Mouse (Mus musculus) cerebellum, adult 11-12 months (tissue): ENCODE measurements around the gene Asic2.

Experiments
- DNase-seq: peaks from one replicate; pipeline ENCODE4 v3.0.0; 2022

Asic2 gene

GRCm38 (mm10) chr11:81152460-81153160, 815.6 kb downstream of the Asic2 start:
- DNase-seq: peak; percentile 47

DNA sequence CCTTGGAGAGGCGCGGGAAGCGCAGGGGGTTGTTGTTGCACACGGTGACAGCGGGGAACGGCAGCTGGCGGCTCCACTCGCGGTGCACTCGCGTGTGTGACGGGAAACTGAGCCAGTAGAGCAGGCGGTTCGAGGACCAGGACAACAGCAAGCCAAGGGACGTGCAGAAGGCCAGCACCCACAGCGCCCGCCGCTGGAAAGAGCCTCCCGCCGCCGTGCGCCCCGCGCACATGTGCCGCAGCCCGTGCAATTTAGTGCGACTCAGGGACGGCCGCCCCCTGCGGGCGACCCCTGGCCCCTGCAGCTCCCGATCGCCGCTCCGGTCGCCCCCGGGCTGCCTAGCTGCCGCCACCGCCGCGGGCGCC, 816.3 kb downstream of the Asic2 start:
- peak; percentile 33 for DNase-seq

- DNase-seq: peak; percentile 31
These were observed 816.8 kb downstream of the Asic2 start for GRCm38 (mm10) chr11:81151286-81152020.

DNA sequence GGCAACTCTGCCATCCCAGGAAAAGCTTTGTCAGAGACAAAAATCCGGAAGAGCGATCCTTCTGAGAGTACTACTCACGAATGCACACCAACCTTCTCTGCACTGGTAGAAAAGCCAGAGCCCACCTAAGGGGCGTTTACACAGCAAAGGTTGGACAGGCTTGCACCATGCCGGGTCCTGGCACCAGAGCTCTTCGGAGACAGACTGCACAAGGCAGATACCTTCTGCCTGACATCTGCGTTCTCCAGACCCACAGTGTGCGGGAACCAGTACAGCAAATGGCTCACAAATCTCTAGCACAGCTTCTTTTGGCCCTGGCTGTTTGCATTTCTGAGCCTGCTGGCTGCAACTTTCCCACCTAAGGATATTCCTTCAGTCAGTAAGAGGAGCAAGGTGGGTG, 817.6 kb downstream of the Asic2 start:
- peak; percentile 75 for DNase-seq

DNA sequence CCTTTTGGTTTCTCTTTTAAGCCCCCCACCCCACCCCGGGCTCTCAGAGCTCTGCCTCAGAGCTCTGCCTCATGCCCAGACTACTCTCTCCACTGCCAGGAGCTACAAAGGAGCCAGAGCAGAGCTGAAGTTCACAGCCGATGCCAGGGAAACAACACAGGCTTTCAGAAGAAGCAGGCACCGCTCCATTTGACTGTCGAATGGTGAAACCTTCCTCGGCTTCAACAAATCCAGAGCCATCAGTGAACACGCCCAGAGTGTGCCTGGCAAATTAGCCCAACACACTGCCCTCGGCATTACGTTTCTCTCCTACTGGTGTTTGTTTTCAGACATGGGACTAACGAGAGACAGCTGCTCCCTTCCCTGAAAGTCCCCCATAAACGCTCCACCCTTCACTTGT, 819.8 kb downstream of the Asic2 start:
- DNase-seq: peak; percentile 38

DNA sequence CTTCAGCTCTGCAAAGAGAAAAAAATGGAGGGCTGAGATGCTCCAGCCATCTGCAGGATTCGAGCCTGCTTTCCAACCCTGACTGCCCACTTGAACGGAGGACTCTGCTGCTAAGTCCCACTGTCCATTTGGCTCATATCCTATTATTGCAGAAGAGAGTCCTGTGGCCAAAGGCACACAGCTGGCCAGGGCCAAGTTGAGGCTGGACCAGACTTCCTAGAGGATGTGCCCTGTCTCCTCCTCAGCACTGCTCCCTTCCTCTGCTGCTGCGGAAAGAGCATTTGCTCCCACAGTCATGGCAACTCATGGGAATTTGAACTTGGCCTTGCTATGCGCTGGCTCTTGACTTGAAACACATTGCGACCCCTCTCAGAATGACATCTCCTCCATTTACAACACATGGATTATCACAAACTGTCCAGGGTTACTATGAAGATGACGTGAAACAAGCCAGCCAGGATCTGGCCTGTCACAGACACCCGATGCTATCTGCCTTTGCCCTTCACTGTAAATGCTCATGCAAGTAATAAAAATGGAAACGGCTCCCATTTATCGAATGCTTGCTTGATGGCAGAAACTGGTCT, 821.6 kb downstream of the Asic2 start:
- no peak for DNase-seq

DNA sequence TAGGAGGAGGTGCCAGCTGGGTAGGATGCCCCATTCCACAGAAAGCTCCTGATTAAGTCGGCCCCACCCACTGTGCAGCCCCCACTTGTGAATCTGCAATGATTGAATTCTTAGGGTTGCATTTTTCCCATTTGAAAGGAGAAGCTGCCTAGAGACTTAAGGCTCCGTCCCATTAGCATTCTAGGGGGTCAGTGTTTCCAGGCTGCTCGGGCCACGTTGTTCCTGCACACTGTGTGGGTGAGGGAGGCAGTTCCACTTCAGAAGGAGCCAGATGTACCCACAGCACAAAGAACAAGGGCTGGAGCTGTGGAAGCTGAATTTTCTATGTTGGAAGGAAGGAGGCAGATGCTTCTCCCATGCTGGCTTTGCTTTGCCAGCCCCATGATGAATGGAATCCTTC, 833.1 kb downstream of the Asic2 start:
- peak; percentile 26 for DNase-seq

GRCm38 (mm10) chr11:81133950-81134349, 834.3 kb downstream of the Asic2 start:
- DNase-seq: no peak

DNA sequence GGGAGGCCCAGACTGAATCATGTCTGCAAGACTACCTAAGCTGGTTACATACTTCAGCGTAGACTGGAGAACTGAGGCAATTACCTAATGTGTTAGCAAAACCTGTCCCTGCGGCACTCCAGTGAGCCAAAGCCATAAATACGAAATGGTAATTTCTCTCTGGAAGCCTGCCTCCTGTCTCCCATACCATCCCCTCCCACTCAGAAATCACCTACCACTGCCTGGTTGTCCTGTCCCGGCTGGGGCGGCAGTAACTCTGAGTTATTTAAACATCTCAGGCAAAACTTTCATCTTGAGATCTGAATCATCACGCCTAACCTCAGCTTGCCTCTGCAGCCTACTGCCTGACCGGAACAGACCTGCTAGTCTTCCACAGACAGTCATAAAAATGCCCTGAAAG, 835.6 kb downstream of the Asic2 start:
- DNase-seq: no peak

- DNase-seq: no peak
These were observed 843.9 kb downstream of the Asic2 start for GRCm38 (mm10) chr11:81124363-81124762.

DNA sequence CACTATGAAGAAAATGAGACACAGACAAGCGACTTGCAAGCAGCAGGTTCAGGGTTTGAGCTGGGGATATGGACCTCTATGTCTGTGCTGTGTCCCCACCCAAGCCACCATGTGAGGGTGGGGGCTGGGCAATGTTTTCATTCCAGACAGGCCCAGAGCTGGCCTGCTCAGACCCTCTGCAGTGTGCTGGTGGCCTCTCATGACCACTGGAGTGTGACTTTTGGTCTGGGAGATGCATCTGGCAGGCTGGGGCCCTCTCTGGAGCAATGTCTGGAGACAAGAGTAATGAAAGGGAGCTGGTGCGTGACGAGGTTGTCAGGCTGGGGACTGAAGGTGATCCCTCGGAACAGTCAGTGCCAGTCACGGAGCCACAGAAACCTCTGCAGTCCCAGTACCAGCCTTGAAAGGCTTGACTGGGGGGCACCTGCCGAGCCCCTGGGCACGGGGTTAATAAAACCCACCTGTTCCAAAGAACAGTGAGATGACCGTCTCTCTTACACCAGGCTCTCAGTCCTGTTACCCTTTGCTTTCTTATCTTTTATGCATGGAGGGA, 848.2 kb downstream of the Asic2 start:
- no peak for DNase-seq

DNA sequence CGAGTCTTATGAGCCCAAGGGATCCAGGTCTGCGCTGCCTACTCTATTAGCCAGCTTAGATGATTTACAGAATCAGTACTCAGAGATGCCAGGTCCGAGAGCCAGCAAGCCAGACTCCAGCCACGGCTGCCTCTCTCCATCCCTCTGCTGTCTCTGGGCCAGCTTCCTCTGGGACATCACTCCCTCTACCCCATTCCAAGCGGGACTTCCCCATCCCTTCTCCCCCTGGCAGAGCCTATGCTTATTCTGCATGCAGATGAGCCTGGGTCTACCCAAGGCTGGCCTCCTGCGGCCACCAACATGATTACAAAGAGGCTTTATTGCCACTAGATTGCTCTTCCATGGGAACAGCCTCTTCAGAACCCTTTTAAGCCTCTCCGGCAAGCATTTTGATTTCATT, 850.2 kb downstream of the Asic2 start:
- peak; percentile 41 for DNase-seq

- no peak for DNase-seq
These were observed 852.6 kb downstream of the Asic2 start for GRCm38 (mm10) chr11:81115666-81116065.

DNA sequence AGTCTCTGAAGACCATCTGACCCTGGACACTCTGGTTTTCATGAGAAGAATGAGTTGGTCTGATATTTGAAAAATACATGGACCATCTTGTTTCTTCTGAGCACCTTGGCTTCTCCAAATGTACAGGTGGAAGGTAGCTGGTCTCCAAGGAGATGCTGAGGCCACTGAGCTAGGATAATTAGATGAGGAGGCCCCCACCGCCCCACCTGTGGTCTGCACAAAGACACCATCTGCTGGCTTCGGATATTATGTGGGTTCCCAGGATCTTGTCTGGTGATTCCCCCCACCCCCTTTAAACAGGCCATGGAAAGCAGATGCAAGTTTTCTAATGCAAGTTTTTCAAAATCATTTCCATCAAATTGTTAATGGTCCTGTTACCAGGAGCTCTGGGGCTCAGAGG, 856.6 kb downstream of the Asic2 start:
- DNase-seq: no peak

DNA sequence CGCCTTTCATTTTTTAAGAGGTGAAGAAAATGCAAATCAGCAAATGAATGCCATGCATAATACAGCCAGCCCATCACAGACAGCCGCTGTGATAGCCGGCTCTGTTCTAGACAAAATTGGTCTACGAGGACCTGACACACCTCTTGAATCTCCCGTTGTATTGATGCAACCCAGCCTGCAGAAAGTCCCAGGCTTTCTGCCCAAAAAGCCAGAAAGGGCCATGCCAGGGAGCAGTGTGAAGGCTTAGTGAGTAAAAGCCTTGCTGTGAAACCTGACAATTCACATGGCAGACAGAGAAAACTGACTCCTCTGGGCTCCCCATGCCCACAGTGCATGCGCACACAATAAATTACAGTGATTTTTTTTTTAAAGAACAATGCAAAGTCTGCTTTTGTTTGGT, 858.2 kb downstream of the Asic2 start:
- no peak for DNase-seq

DNA sequence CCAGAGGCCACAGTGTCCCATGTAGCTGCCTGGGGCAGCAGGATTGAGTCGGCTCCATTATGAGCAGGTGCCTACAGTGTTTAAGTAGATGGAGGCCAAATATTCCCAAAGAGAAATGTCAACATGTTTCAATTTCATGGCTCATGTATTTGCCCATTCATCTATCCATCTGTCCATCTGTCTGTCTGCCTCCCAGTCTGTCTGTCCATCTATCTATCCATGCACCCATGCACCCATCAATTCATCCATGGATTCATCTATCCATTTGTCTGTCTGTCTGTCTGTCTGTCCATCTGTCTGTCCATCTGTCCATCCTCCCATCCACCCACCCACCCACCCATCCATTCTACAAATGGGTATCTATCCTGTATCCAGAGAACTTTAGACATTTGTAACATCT, 861.3 kb downstream of the Asic2 start:
- DNase-seq: no peak

GRCm38 (mm10) chr11:81100829-81101228, 867.4 kb downstream of the Asic2 start:
- DNase-seq: no peak

DNA sequence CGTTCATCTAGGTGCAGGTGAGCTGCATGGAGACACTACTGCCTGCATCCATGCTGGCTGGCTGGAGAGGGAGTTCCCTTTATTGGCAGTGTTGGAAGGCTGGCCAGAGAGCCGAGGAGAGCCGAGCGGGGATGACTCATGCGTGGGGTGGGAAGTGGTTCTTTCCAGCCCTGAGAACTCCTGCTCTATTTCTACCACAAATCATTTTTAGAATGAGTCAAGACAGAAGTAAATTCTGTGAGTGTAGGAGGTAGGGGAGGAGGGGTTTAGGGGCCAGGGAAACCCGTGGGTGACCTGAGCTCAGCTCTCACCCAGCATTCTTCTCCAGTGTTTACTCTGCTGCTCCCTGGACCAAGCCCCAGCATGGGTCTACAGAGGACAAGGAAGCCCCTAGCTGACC, 872.2 kb downstream of the Asic2 start:
- peak; percentile 44 for DNase-seq

- DNase-seq: peak; percentile 55
These were observed 873.7 kb downstream of the Asic2 start for GRCm38 (mm10) chr11:81094581-81094980.

GRCm38 (mm10) chr11:81092161-81092560, 876.1 kb downstream of the Asic2 start:
- DNase-seq: no peak

DNA sequence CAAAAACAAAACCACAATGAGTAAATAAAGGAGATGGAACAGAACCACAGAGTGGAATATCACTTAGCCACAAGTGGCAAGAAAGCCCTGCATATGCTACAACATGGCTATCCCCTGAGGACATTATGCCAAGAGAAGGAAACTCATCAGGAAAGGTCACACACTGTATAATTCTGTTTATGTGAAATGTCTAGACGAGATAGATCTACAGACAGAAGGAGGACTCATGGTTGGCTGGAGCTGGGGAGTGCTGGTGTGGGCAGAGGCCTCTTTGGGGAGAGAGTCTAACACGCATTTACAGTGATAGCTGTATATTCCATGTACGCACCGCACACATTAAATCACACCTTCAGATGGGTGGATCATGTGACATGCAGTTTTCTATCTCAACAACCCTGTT, 884.4 kb downstream of the Asic2 start:
- DNase-seq: no peak

GRCm38 (mm10) chr11:81080076-81080805, 888.0 kb downstream of the Asic2 start:
- no peak for DNase-seq

- DNase-seq: no peak
These were observed 889.0 kb downstream of the Asic2 start for GRCm38 (mm10) chr11:81079237-81079636.
